11 mouse cellular contexts compared by ENCODE assay signal in genomic region chr12:26386947-26387346, GRCm38 (mm10). TPM values are rescaled to one million over a fixed set of nuclear protein-coding genes. Genes with fewer than 3 reads are reported as not detected.
ATAC-seq lines count a peak whose summit lies in the region.
"Had no signal": no experiment of that assay in that cellular context is flagged by ENCODE, and none has a peak within 500 bp of the region (broad histone marks: within the 10 kb centered on the region; RNA-seq: fewer than 3 reads in every experiment).

No protein-coding gene starts in this region.

- ATAC-seq in intestine, embryonic 16.5 days: no peak
- ATAC-seq in intestine, embryonic 15.5 days: no peak
- peak; percentile 66 for ATAC-seq in midbrain, embryonic 16.5 days
- ATAC-seq in midbrain, embryonic 13.5 days: no peak
- peak; percentile 43; the same call in 1 of the 2 replicates for ATAC-seq in embryonic facial prominence, embryonic 15.5 days (ENCODE audit: insufficient number of reproducible peaks, low FRiP score, low TSS enrichment, low read depth)
- ATAC-seq in neural tube, embryonic 14.5 days (ENCODE audit: low read depth): peak; percentile 33; the same call in 1 of the 2 replicates
- no peak for ATAC-seq in heart, embryonic 11.5 days (replicated peaks; ENCODE audit: insufficient number of reproducible peaks, low FRiP score, low TSS enrichment)
- ATAC-seq: CD4-positive, CD25-positive, alpha-beta regulatory T cell, adult 4 months had no signal

- 71% methylated on average over 9 of the region's 9 CpGs for WGBS in intestine, embryonic 16.5 days
- 77% methylated on average over 9 of the region's 9 CpGs for WGBS in intestine, embryonic 15.5 days
- 77% methylated on average over 9 of the region's 9 CpGs for WGBS in midbrain, embryonic 16.5 days
- 72% methylated on average over 9 of the region's 9 CpGs for WGBS in midbrain, embryonic 13.5 days
- 56% methylated on average over 9 of the region's 9 CpGs for WGBS in embryonic facial prominence, embryonic 15.5 days
- WGBS in neural tube, embryonic 14.5 days: 71% methylated on average over 9 of the region's 9 CpGs
- 69% methylated on average over 9 of the region's 9 CpGs for WGBS in heart, embryonic 11.5 days (ENCODE audit: insufficient replicate concordance)

- H3K27me3 ChIP-seq in intestine, embryonic 16.5 days (replicated peaks; ENCODE audit: control insufficient read depth, insufficient read depth, low read length): no peaks in the 10 kb centered on the region
- H3K27me3 ChIP-seq in intestine, embryonic 15.5 days (replicated peaks): no peaks in the 10 kb centered on the region
- H3K27me3 ChIP-seq in midbrain, embryonic 16.5 days (ENCODE audit: control insufficient read depth, insufficient read depth, low read depth, low read length): no peaks in the 10 kb centered on the region
- H3K27me3 ChIP-seq in midbrain, embryonic 13.5 days: no peaks in the 10 kb centered on the region
- no peaks in the 10 kb centered on the region for H3K27me3 ChIP-seq in embryonic facial prominence, embryonic 15.5 days
- H3K27me3 ChIP-seq in neural tube, embryonic 14.5 days (ENCODE audit: control insufficient read depth, insufficient read depth, low read length): no peaks in the 10 kb centered on the region
- no peaks in the 10 kb centered on the region for H3K27me3 ChIP-seq in heart, embryonic 11.5 days (ENCODE audit: control insufficient read depth, insufficient read depth, low read length)
- H3K27me3 ChIP-seq: heart, embryonic 15.5 days; neural tube, embryonic 12.5 days had no signal

- peak overlapping the region; percentile 14; the same call in 1 of the 2 replicates for H3K27ac ChIP-seq in intestine, embryonic 16.5 days (ENCODE audit: low read length)
- H3K27ac ChIP-seq in intestine, embryonic 15.5 days: no peak overlapping the region
- H3K27ac ChIP-seq in midbrain, embryonic 16.5 days (ENCODE audit: low read length): 0 out of 2 replicates have a peak overlapping the region, but pooled peaks have one; percentile 13
- H3K27ac ChIP-seq in midbrain, embryonic 13.5 days: no peak overlapping the region
- 0 out of 2 replicates have a peak overlapping the region, but pooled peaks have one; percentile 60 for H3K27ac ChIP-seq in embryonic facial prominence, embryonic 15.5 days (replicated peaks)
- H3K27ac ChIP-seq in neural tube, embryonic 14.5 days (ENCODE audit: low read depth, low read length): 0 out of 2 replicates have a peak overlapping the region, but pooled peaks have one; percentile 23
- H3K27ac ChIP-seq in heart, embryonic 11.5 days (ENCODE audit: low read depth, low read length): no peak overlapping the region
- H3K27ac ChIP-seq: heart, embryonic 15.5 days; left cerebral cortex, adult 2 months; neural tube, embryonic 12.5 days had no signal

- H3K4me1 ChIP-seq in intestine, embryonic 16.5 days (ENCODE audit: control insufficient read depth, insufficient read depth, low read length): peaks cover 11% of the 10 kb centered on the region
- H3K4me1 ChIP-seq in intestine, embryonic 15.5 days (replicated peaks): no peaks in the 10 kb centered on the region
- no peaks in the 10 kb centered on the region for H3K4me1 ChIP-seq in midbrain, embryonic 16.5 days (ENCODE audit: control insufficient read depth, insufficient read depth, low read length)
- no peaks in the 10 kb centered on the region for H3K4me1 ChIP-seq in midbrain, embryonic 13.5 days (replicated peaks)
- peaks cover 15% of the 10 kb centered on the region for H3K4me1 ChIP-seq in embryonic facial prominence, embryonic 15.5 days
- H3K4me1 ChIP-seq in neural tube, embryonic 14.5 days (ENCODE audit: control insufficient read depth, insufficient read depth, low read length): no peaks in the 10 kb centered on the region
- no peaks in the 10 kb centered on the region for H3K4me1 ChIP-seq in heart, embryonic 11.5 days (ENCODE audit: control insufficient read depth, insufficient read depth, low read length)
- H3K4me1 ChIP-seq: neural tube, embryonic 12.5 days had no signal

- H3K9ac ChIP-seq in intestine, embryonic 16.5 days (ENCODE audit: low read depth, low read length): no peak overlapping the region
- no peak overlapping the region for H3K9ac ChIP-seq in intestine, embryonic 15.5 days
- H3K9ac ChIP-seq in midbrain, embryonic 16.5 days (ENCODE audit: low read depth, low read length): no peak overlapping the region
- no peak overlapping the region for H3K9ac ChIP-seq in midbrain, embryonic 13.5 days (replicated peaks)
- no peak overlapping the region for H3K9ac ChIP-seq in embryonic facial prominence, embryonic 15.5 days
- no peak overlapping the region for H3K9ac ChIP-seq in neural tube, embryonic 14.5 days (replicated peaks; ENCODE audit: low read depth, low read length)
- H3K9ac ChIP-seq in heart, embryonic 11.5 days (ENCODE audit: low read depth, low read length): no peak overlapping the region
- H3K9ac ChIP-seq: heart, embryonic 15.5 days; neural tube, embryonic 12.5 days had no signal

- no peaks in the 10 kb centered on the region for H3K9me3 ChIP-seq in intestine, embryonic 16.5 days (ENCODE audit: control insufficient read depth, low read length)
- H3K9me3 ChIP-seq in intestine, embryonic 15.5 days: no peaks in the 10 kb centered on the region
- H3K9me3 ChIP-seq in midbrain, embryonic 16.5 days (replicated peaks; ENCODE audit: control insufficient read depth, low read length, poor library complexity, severe bottlenecking): no peaks in the 10 kb centered on the region
- H3K9me3 ChIP-seq in midbrain, embryonic 13.5 days: no peaks in the 10 kb centered on the region
- H3K9me3 ChIP-seq in embryonic facial prominence, embryonic 15.5 days (replicated peaks): no peaks in the 10 kb centered on the region
- H3K9me3 ChIP-seq in neural tube, embryonic 14.5 days (ENCODE audit: control insufficient read depth, low read length): no peaks in the 10 kb centered on the region
- no peaks in the 10 kb centered on the region for H3K9me3 ChIP-seq in heart, embryonic 11.5 days (replicated peaks; ENCODE audit: control insufficient read depth, low read length)
- H3K9me3 ChIP-seq: heart, embryonic 15.5 days; neural tube, embryonic 12.5 days had no signal

- peaks cover 3% of the 10 kb centered on the region; the same call in 1 of the 2 replicates for H3K36me3 ChIP-seq in intestine, embryonic 16.5 days (ENCODE audit: control insufficient read depth, insufficient read depth, low read length)
- 0 out of 2 replicates have a peak, but pooled peaks cover 5% of the 10 kb centered on the region for H3K36me3 ChIP-seq in intestine, embryonic 15.5 days
- peaks cover 15% of the 10 kb centered on the region for H3K36me3 ChIP-seq in midbrain, embryonic 16.5 days (ENCODE audit: control insufficient read depth, insufficient read depth, low read length)
- H3K36me3 ChIP-seq in midbrain, embryonic 13.5 days: peaks cover 65% of the 10 kb centered on the region
- peaks cover 38% of the 10 kb centered on the region for H3K36me3 ChIP-seq in embryonic facial prominence, embryonic 15.5 days
- H3K36me3 ChIP-seq in neural tube, embryonic 14.5 days (ENCODE audit: control insufficient read depth, insufficient read depth, low read length): peaks cover 31% of the 10 kb centered on the region
- H3K36me3 ChIP-seq in heart, embryonic 11.5 days (ENCODE audit: control insufficient read depth, insufficient read depth, low read length): peaks cover 5% of the 10 kb centered on the region; the same call in 1 of the 2 replicates
- H3K36me3 ChIP-seq: heart, embryonic 15.5 days had no signal

- no peak overlapping the region for H3K4me3 ChIP-seq in intestine, embryonic 16.5 days (ENCODE audit: low read length)
- H3K4me3 ChIP-seq in intestine, embryonic 15.5 days (replicated peaks): no peak overlapping the region
- no peak overlapping the region for H3K4me3 ChIP-seq in midbrain, embryonic 16.5 days (ENCODE audit: low read depth, low read length)
- no peak overlapping the region for H3K4me3 ChIP-seq in midbrain, embryonic 13.5 days (replicated peaks)
- H3K4me3 ChIP-seq in embryonic facial prominence, embryonic 15.5 days (replicated peaks): no peak overlapping the region
- H3K4me3 ChIP-seq in neural tube, embryonic 14.5 days (ENCODE audit: low read depth, low read length): no peak overlapping the region
- no peak overlapping the region for H3K4me3 ChIP-seq in heart, embryonic 11.5 days (ENCODE audit: low read depth, low read length)
- H3K4me3 ChIP-seq: heart, embryonic 15.5 days; left cerebral cortex, adult 2 months; neural tube, embryonic 12.5 days had no signal

- no peak overlapping the region for H3K4me2 ChIP-seq in intestine, embryonic 16.5 days (ENCODE audit: low read depth, low read length)
- no peak overlapping the region for H3K4me2 ChIP-seq in intestine, embryonic 15.5 days (replicated peaks)
- H3K4me2 ChIP-seq in midbrain, embryonic 16.5 days (ENCODE audit: low read length): no peak overlapping the region
- no peak overlapping the region for H3K4me2 ChIP-seq in midbrain, embryonic 13.5 days (replicated peaks)
- H3K4me2 ChIP-seq in embryonic facial prominence, embryonic 15.5 days (replicated peaks): no peak overlapping the region
- H3K4me2 ChIP-seq in neural tube, embryonic 14.5 days (ENCODE audit: low read depth, low read length): no peak overlapping the region
- no peak overlapping the region for H3K4me2 ChIP-seq in heart, embryonic 11.5 days
- H3K4me2 ChIP-seq: heart, embryonic 15.5 days; neural tube, embryonic 12.5 days had no signal

RNA-seq across cellular contexts. Expression of gene Rnf144a, which starts 28.1 kb away (rescaled TPM):
- polyA plus RNA-seq in intestine, embryonic 16.5 days (2015; fragmentation: Nextera tagmentation; extraction: Ambion mirVana): 13.7 and 13.8 TPM in 2 replicates
- 17.5 and 20.1 TPM in 2 replicates for polyA plus RNA-seq in intestine, embryonic 15.5 days (2015; fragmentation: Nextera tagmentation; extraction: Ambion mirVana)
- 25.7 and 28.1 TPM in 2 replicates for polyA plus RNA-seq in midbrain, embryonic 16.5 days (2015; fragmentation: Nextera tagmentation; extraction: Ambion mirVana)
- 29.0 and 32.9 TPM in 2 replicates for polyA plus RNA-seq in midbrain, embryonic 13.5 days (2015; fragmentation: Nextera tagmentation; extraction: Ambion mirVana)
- 38.7 and 40.0 TPM in 2 replicates for polyA plus RNA-seq in embryonic facial prominence, embryonic 15.5 days (2015; fragmentation: Nextera tagmentation; extraction: Ambion mirVana)
- 22.7 and 24.1 TPM in 2 replicates for polyA plus RNA-seq in neural tube, embryonic 14.5 days (2014; fragmentation: Nextera tagmentation; extraction: Ambion mirVana)
- polyA plus RNA-seq in heart, embryonic 11.5 days (2014; fragmentation: Nextera tagmentation; extraction: Ambion mirVana): 4.6 and 7.4 TPM in 2 replicates

Comparison
In these comparisons a context has a peak if more than half of its experiments do, and no peak if none do; other contexts are left out.
1. ATAC-seq: peak in midbrain, embryonic 16.5 days (single experiment), embryonic facial prominence, embryonic 15.5 days (single experiment) and neural tube, embryonic 14.5 days (single experiment); none in intestine, embryonic 16.5 days (single experiment), intestine, embryonic 15.5 days (single experiment), midbrain, embryonic 13.5 days (single experiment) and heart, embryonic 11.5 days (single experiment).
2. H3K27ac ChIP-seq: peak in intestine, embryonic 16.5 days (single experiment), midbrain, embryonic 16.5 days (single experiment), embryonic facial prominence, embryonic 15.5 days (single experiment) and neural tube, embryonic 14.5 days (single experiment); none in intestine, embryonic 15.5 days (single experiment), midbrain, embryonic 13.5 days (single experiment) and heart, embryonic 11.5 days (single experiment).